Comparison of ENCODE assay signal across 10 mouse cellular contexts in the genomic region with DNA sequence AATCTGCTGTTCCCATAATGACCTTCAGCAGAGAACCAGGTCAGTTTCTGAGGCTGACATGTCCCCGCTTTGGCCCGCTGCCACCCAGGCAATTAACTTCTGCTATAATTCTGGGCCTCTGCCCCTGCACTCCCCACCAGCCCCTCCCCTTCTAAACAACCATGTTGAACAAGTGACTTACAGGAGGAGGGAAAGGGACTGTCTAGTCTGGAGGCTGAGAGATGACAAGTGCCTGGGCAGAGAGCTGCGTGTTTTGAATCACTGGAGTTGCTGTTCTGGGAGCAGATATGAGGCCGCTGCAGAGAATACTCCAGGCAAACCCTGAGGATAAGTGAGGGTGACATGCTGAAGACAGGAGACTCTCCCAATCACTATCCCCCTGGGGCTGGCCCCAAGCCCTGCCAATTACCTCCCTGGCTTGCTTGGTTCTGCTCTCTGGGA.
DNase-seq lines count a peak whose midpoint lies in the region; ATAC-seq and TF ChIP-seq lines count a peak whose summit lies in the region.
"Had no signal": no experiment of that assay in that cellular context is flagged by ENCODE, and none has a peak within 500 bp of the region (broad histone marks: within the 10 kb centered on the region; RNA-seq: fewer than 3 reads in every experiment).

No protein-coding gene starts in this region.

- no peaks in the 10 kb centered on the region for H3K27me3 ChIP-seq in lung, embryonic 16.5 days (ENCODE audit: control insufficient read depth, insufficient read depth, low read depth, low read length)
- no peaks in the 10 kb centered on the region for H3K27me3 ChIP-seq in heart, embryonic 11.5 days (ENCODE audit: control insufficient read depth, insufficient read depth, low read length)
- no peaks in the 10 kb centered on the region for H3K27me3 ChIP-seq in liver, embryonic 12.5 days (replicated peaks)
- H3K27me3 ChIP-seq: hindbrain, embryonic 15.5 days; neural tube, embryonic 15.5 days; stomach, embryonic 15.5 days had no signal

- H3K4me3 ChIP-seq in lung, embryonic 16.5 days (ENCODE audit: low read length) = no peak overlapping the region
- no peak overlapping the region for H3K4me3 ChIP-seq in lung, adult 2 months (replicated peaks; ENCODE audit: extremely low read depth, low read depth, low read length)
- no peak overlapping the region for H3K4me3 ChIP-seq in heart, embryonic 11.5 days (ENCODE audit: low read depth, low read length)
- H3K4me3 ChIP-seq in liver, embryonic 12.5 days = no peak overlapping the region
- H3K4me3 ChIP-seq: hindbrain, embryonic 15.5 days; neural tube, embryonic 15.5 days; stomach, embryonic 15.5 days had no signal

- no peak overlapping the region for H3K27ac ChIP-seq in lung, embryonic 16.5 days (ENCODE audit: low read length)
- H3K27ac ChIP-seq in heart, embryonic 11.5 days (ENCODE audit: low read depth, low read length) = peak overlapping the region; percentile 86
- H3K27ac ChIP-seq in liver, embryonic 12.5 days = no peak overlapping the region
- H3K27ac ChIP-seq: hindbrain, embryonic 15.5 days; neural tube, embryonic 15.5 days; stomach, embryonic 15.5 days had no signal

- no peak for DNase-seq in lung, adult 2 months
- peak; percentile 14 to 35 for DNase-seq in adrenal gland, postnatal 4 days (ENCODE audit: low spot score in 2 of 2)
- DNase-seq in retina, postnatal 1 day = peak; percentile 89
- no peak for DNase-seq in thymus, adult 18-20 months

- no peak overlapping the region for H3K9ac ChIP-seq in lung, embryonic 16.5 days (ENCODE audit: low read length)
- H3K9ac ChIP-seq in heart, embryonic 11.5 days (ENCODE audit: low read depth, low read length) = 0 out of 2 replicates have a peak overlapping the region, but pooled peaks have one; percentile 28
- H3K9ac ChIP-seq in liver, embryonic 12.5 days = no peak overlapping the region
- H3K9ac ChIP-seq: hindbrain, embryonic 15.5 days; neural tube, embryonic 15.5 days; stomach, embryonic 15.5 days had no signal

- 59% methylated on average over 4 of the region's 4 CpGs for WGBS in lung, embryonic 16.5 days
- 74% methylated on average over 4 of the region's 4 CpGs for WGBS in lung, adult 2 months
- WGBS in heart, embryonic 11.5 days (ENCODE audit: insufficient replicate concordance) = 49% methylated on average over 4 of the region's 4 CpGs
- 78% methylated on average over 4 of the region's 4 CpGs for WGBS in liver, embryonic 12.5 days (ENCODE audit: insufficient replicate concordance)

- no peaks in the 10 kb centered on the region for H3K9me3 ChIP-seq in lung, embryonic 16.5 days (ENCODE audit: control insufficient read depth, low read length)
- H3K9me3 ChIP-seq in heart, embryonic 11.5 days (replicated peaks; ENCODE audit: control insufficient read depth, low read length) = no peaks in the 10 kb centered on the region
- no peaks in the 10 kb centered on the region for H3K9me3 ChIP-seq in liver, embryonic 12.5 days (replicated peaks)
- H3K9me3 ChIP-seq: hindbrain, embryonic 15.5 days; neural tube, embryonic 15.5 days; stomach, embryonic 15.5 days had no signal

- no peak overlapping the region for H3K4me2 ChIP-seq in lung, embryonic 16.5 days (ENCODE audit: low read depth, low read length)
- peak overlapping the region; percentile 39 for H3K4me2 ChIP-seq in heart, embryonic 11.5 days
- no peak overlapping the region for H3K4me2 ChIP-seq in liver, embryonic 12.5 days
- H3K4me2 ChIP-seq: hindbrain, embryonic 15.5 days; neural tube, embryonic 15.5 days; stomach, embryonic 15.5 days had no signal

- TF ChIP-seq POLR2A in lung, adult 2 months (IDR thresholded peaks at IDR 0.05; ENCODE audit: borderline replicate concordance, extremely low read depth, low read depth, low read length) = no peak

- peak; percentile 56 for ATAC-seq in lung, embryonic 16.5 days (ENCODE audit: low read depth)
- ATAC-seq in heart, embryonic 11.5 days (replicated peaks; ENCODE audit: insufficient number of reproducible peaks, low FRiP score, low TSS enrichment) = peak; percentile 88
- no peak for ATAC-seq in liver, embryonic 12.5 days

- TF ChIP-seq CTCF in lung, adult 2 months (IDR thresholded peaks at IDR 0.05; ENCODE audit: insufficient read depth, low read length) = no peak

- no peaks in the 10 kb centered on the region for H3K4me1 ChIP-seq in lung, embryonic 16.5 days (replicated peaks; ENCODE audit: control insufficient read depth, insufficient read depth, low read length)
- H3K4me1 ChIP-seq in lung, adult 2 months (ENCODE audit: control insufficient read depth, insufficient read depth, low read length) = no peaks in the 10 kb centered on the region
- peaks cover 11% of the 10 kb centered on the region; the same call in 1 of the 2 replicates for H3K4me1 ChIP-seq in heart, embryonic 11.5 days (ENCODE audit: control insufficient read depth, insufficient read depth, low read length)
- no peaks in the 10 kb centered on the region for H3K4me1 ChIP-seq in liver, embryonic 12.5 days
- H3K4me1 ChIP-seq: stomach, embryonic 15.5 days had no signal

- H3K36me3 ChIP-seq in lung, embryonic 16.5 days (ENCODE audit: control insufficient read depth, insufficient read depth, low read length) = no peaks in the 10 kb centered on the region
- no peaks in the 10 kb centered on the region for H3K36me3 ChIP-seq in heart, embryonic 11.5 days (ENCODE audit: control insufficient read depth, insufficient read depth, low read length)
- no peaks in the 10 kb centered on the region for H3K36me3 ChIP-seq in liver, embryonic 12.5 days
- H3K36me3 ChIP-seq: hindbrain, embryonic 15.5 days; neural tube, embryonic 15.5 days; stomach, embryonic 15.5 days had no signal

Comparison
In these comparisons a context has a peak if more than half of its experiments do, and no peak if none do; other contexts are left out.
1. DNase-seq: peak in adrenal gland, postnatal 4 days (2 of 2) and retina, postnatal 1 day (single experiment); none in lung, adult 2 months (single experiment) and thymus, adult 18-20 months (0 of 2).